Mouse (Mus musculus) left cerebral cortex, postnatal 4 days (tissue): Measurements from ENCODE around the gene Patz1. TPM values are rescaled to one million over a fixed set of nuclear protein-coding genes. Genes with fewer than 3 reads are reported as not detected.

Experiments used
- DNase-seq: peaks from one replicate; pipeline ENCODE4 v3.0.0-alpha.2; 2022
- intact Hi-C: fragments of 180-260 bp; cut with DNase I; formaldehyde crosslinking; loops from one replicate; pipeline ENCODE4 v1.15.1; 2025
- total RNA-seq, 2 experiments: library from RNA; stranded (reverse); gene quantifications; 2 replicates each; pipeline ENCODE4 v1.2.3; 2021

Gene Patz1
- total RNA-seq, 2 experiments from 2014 or later = 62.5 to 62.9 TPM

DNA sequence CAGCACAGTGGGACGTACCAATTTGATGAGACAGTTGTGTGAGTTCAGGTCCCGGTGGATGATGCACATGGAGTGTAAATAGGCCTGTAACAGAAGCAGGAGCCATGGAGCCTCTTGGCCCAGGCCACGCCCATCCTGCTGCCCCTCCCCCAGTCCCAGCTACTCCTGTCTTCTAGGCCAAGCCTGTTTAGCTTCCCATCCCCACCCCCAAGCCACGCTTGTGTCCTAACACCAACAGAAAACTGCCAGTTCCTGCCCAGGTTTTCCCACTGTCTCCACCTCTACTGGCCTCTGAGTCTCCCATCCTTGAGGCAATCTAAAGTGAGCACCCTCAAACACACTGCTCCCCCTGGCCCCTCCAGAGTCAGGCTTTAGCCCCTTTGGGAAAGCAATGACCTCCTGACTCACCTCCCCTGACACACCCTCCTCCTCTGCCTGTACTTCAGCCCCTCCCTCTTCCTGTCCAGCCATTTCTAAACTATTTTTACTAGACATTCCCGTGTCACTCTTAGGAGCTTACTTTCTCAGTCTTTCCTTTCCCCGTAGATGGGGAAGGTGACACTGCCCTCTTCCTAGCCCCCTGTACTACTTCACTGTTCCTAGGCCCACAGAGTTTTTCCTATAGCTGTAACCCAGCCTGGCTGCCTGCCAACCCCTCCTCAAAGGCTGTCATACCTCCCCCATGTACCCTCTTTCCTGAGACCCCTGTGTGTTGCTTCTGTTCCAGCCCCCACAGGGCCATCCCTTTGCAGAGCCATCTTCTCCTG lies 60.1 kb downstream of the Patz1 start:
- no peak for DNase-seq
- intact Hi-C loops = no loop called here

DNA sequence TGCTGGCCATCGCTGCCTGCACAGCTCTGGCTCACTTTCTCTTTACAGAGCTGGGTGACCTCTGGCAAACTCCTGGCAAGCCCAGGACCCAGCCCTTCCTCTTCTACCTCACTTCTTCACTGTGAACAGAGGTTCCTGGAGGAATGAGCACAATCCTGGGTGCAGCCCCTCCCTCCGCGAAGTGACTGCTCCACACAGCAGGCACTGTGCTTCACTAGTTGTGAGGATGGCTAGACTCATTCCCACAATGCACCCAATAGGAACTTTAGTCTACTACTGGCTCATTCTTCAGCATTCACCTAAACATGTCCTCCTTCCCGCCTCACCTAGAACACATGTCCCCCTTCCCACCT lies 60.6 kb downstream of the Patz1 start:
- no peak for DNase-seq
- intact Hi-C loops = no loop called here

DNA sequence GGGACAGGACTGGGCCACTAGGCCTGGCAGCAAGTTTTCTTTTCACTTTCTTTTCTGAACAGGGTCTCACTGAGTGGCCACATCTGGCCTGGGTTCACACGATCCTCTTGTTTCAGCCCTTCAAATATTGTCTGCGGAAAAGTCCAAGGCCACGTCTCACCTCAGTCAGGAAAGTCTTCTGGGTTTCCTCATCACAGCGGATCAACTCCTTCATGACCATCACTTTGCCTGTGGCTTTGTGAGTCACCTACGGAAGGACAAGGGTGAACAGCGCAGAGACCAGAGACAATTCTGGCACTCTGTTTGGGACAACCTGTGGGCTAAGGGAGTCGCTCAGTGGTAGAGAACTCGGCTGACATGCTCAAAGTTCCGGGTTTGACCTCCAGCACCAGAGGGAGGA lies 63.5 kb downstream of the Patz1 start:
- DNase-seq = no peak
- intact Hi-C loops = no loop called here

DNA sequence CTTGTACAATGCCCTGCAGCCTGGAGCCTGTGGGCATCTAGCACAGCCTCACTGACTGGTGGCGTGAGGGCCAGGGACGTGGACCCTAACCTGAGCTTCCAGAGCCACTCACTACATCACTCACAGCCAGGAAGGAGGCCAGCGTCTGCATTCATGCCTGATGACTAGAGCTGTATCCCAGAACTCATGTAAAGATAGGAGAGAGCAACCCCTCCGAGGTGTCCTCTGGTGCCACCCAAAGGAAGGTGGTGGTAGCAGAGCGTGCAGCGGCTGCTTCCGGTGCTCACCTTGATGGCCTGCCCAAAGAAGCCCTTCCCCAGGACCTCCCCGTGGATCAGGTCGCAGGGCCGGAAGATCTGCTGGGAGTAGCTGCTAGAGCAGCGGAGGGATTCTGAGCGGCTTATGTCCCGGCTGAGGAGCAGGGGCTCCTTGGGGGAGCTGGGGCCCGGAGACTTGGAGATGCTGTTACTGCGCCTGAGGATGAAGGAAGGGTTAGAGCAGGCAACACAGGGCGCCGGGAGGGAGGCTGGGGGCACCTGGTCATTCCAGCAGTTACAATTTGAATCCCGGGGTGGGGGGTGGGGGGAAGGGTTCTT lies 64.4 kb downstream of the Patz1 start:
- intact Hi-C loops = no loop called here

More for the DNA sequence above, 64.4 kb downstream of the Patz1 start:
- no peak for DNase-seq

Other genes with a start within 250 kb of the Patz1 start
- 100 to 1,000 TPM in 1 of 2 experiments, 10 to 100 TPM in 1; 76.6 to 108 TPM for gene Sfi1, start 95.4 kb upstream of the Patz1 start, total RNA-seq
- 10 to 100 TPM; 73.6 to 76.8 TPM for gene Eif4enif1, start 86.5 kb upstream of the Patz1 start, total RNA-seq
- 10 to 100 TPM; 86.1 to 96.8 TPM for gene Drg1, start 22.5 kb upstream of the Patz1 start, total RNA-seq
- gene Pik3ip1, start 41.5 kb downstream of the Patz1 start, total RNA-seq = 10 to 100 TPM; 22.9 to 23.4 TPM
- 100 to 1,000 TPM; 135 to 140 TPM for gene Limk2, start 120.3 kb downstream of the Patz1 start, total RNA-seq
- 10 to 100 TPM; 23.5 to 24.7 TPM for gene Rnf185, start 163.5 kb downstream of the Patz1 start, total RNA-seq
- 10 to 100 TPM; 14.6 to 15.4 TPM for gene Pla2g3, start 199.4 kb downstream of the Patz1 start, total RNA-seq
- gene Inpp5j, start 215.9 kb downstream of the Patz1 start, total RNA-seq = 10 to 100 TPM; 15.5 to 20.3 TPM
- 100 to 1,000 TPM; 163 to 165 TPM for gene Selenom, start 225.8 kb downstream of the Patz1 start, total RNA-seq